Mouse (Mus musculus): ENCODE measurements at regions not wholly inside any gene's neighbourhood (a gene's known extent, or its start where the extent isn't known, plus 50 kb on each side); places are given as distances from the start of the nearest gene placed in this dataset.

DNA sequence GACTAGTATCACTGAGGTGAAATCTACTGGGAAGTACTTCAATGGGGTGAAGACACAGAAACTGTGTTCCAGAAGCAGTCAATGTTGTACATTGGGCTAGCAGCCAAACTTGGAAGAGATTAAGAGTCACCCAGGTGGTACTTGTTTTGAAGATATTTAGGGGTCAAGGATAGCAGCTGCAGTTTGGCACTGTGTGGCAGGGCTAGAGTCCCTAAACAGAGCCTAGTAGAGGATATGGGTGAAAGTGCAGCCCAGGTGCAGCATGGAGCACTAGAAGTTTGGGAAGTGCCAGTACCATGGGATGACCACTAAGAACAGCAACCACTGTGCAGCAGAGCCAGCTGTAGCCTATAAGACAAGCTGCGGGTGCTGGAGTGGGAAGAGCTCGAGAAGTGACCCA, 70.6 kb upstream of the A1bg start:
- no peak for TF ChIP-seq POLR2A (IDR thresholded peaks at IDR 0.05; ENCODE audit: control insufficient read depth, extremely low read depth, insufficient read depth, low read length, poor library complexity)
- TF ChIP-seq CTCF (IDR thresholded peaks at IDR 0.05; ENCODE audit: borderline replicate concordance, control insufficient read depth, extremely low read depth, insufficient read depth, low read length, poor library complexity): no peak
